ENCODE assay signal across 20 mouse cellular contexts in the genomic region with DNA sequence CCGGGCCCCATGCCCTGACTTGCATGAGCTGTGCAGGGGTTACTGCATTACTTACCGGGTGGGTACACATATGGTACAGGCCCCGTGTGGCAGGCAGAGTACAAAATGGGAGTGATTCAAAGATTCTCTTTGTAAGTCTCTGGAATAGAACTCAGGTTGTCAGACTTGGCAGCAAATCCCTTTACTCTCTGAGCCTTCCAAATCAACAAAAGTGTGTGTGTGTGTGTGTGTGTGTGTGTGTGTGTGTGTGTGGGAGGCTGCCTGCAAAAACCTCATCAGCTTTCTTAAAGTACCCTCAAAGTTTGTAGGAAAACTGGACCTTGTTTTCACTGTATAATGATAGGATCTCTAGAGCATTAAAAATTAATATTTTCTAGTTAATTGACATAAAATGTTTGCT.
"Had no signal": no experiment of that assay in that cellular context is flagged by ENCODE, and none has a peak within 500 bp of the region (broad histone marks: within the 10 kb centered on the region; RNA-seq: fewer than 3 reads in every experiment).

No protein-coding gene starts in this region.

- H3K9ac ChIP-seq: liver, embryonic 15.5 days; liver, postnatal 0 days; lung, embryonic 15.5 days; midbrain, embryonic 12.5 days; neural tube, embryonic 12.5 days had no signal

- H3K4me3 ChIP-seq: liver, embryonic 15.5 days; lung, embryonic 15.5 days; megakaryocyte, embryonic 14.5 days; midbrain, embryonic 12.5 days; neural tube, embryonic 12.5 days had no signal

- H3K36me3 ChIP-seq: liver, embryonic 15.5 days; lung, embryonic 15.5 days; midbrain, embryonic 12.5 days; neural tube, embryonic 12.5 days had no signal

- H3K4me2 ChIP-seq: liver, embryonic 15.5 days; lung, embryonic 15.5 days; midbrain, embryonic 12.5 days; neural tube, embryonic 12.5 days had no signal

- H3K27me3 ChIP-seq: liver, embryonic 15.5 days; lung, embryonic 15.5 days; megakaryocyte, embryonic 14.5 days; midbrain, embryonic 12.5 days; neural tube, embryonic 12.5 days had no signal

- DNase-seq: liver, postnatal 0 days; lung, adult 2 months; lung, postnatal 14 days; lung, postnatal 36 days; midbrain, embryonic 14.5 days; retina, postnatal 1 day; right cerebral cortex, adult 18-20 months; right cerebral cortex, postnatal 25 days; right cerebral cortex, postnatal 4 days; spleen, adult 18-20 months; thymus, adult 2 months; thymus, postnatal 25 days; thymus, postnatal 4 days had no signal

- H3K9me3 ChIP-seq: liver, embryonic 15.5 days; lung, embryonic 15.5 days; megakaryocyte, embryonic 14.5 days; midbrain, embryonic 12.5 days; neural tube, embryonic 12.5 days had no signal

- H3K27ac ChIP-seq: liver, embryonic 15.5 days; lung, embryonic 15.5 days; macrophage; midbrain, embryonic 12.5 days; neural tube, embryonic 12.5 days had no signal

- H3K4me1 ChIP-seq: liver, embryonic 15.5 days; lung, embryonic 15.5 days; megakaryocyte, embryonic 14.5 days; midbrain, embryonic 12.5 days; neural tube, embryonic 12.5 days had no signal

- ATAC-seq: liver, postnatal 0 days; lung, postnatal 0 days had no signal
